Mouse (Mus musculus) heart, postnatal 0 days (tissue): ENCODE data around the gene Fat1. TPM values are rescaled to one million over a fixed set of nuclear protein-coding genes. Genes with fewer than 3 reads are reported as not detected.

Experiments used
- ATAC-seq: fragments of 200-750 bp; cut with Nextera tagmentation; 2 replicates; pipeline ENCODE4 v1.8.0; 2017; ENCODE audit warnings: low read depth, moderate number of reproducible peaks, moderate library complexity; ENCODE audit not compliant: insufficient read depth
- DNase-seq: peaks from one replicate; pipeline ENCODE4 v3.0.0-alpha.2; 2016; ENCODE audit warnings: low spot score
- H3K27ac ChIP-seq: fragments of 300-500 bp; sonication (generic); 2 replicates; pipeline ENCODE4 v1.5.1; 2014; ENCODE audit warnings: low read depth, mild to moderate bottlenecking
- H3K27me3 ChIP-seq: fragments of 300-500 bp; sonication (generic); 2 replicates; pipeline ENCODE4 v1.6.1; 2014; ENCODE audit warnings: low read length, mixed read lengths; ENCODE audit not compliant: control insufficient read depth, insufficient read depth
- H3K36me3 ChIP-seq: fragments of 300-500 bp; sonication (generic); replicated peaks from 2 replicates; pipeline ENCODE4 v1.6.1; 2014; ENCODE audit warnings: low read length, mixed read lengths; ENCODE audit not compliant: control insufficient read depth, insufficient read depth
- H3K4me1 ChIP-seq: fragments of 300-500 bp; sonication (generic); 2 replicates; pipeline ENCODE4 v1.6.1; 2014; ENCODE audit warnings: antibody characterized with exemption; ENCODE audit not compliant: control insufficient read depth, insufficient read depth
- H3K4me2 ChIP-seq: fragments of 300-500 bp; sonication (generic); 2 replicates; pipeline ENCODE4 v1.6.1; 2014; ENCODE audit warnings: low read depth, mild to moderate bottlenecking, low read length, moderate library complexity
- H3K4me3 ChIP-seq: fragments of 300-500 bp; sonication (generic); 2 replicates; pipeline ENCODE4 v1.5.1; 2014; ENCODE audit warnings: low read depth, low read length
- H3K9ac ChIP-seq: fragments of 300-500 bp; sonication (generic); replicated peaks from 2 replicates; pipeline ENCODE4 v1.6.1; 2014; ENCODE audit warnings: low read depth, low read length, mixed read lengths
- H3K9me3 ChIP-seq: fragments of 300-500 bp; sonication (generic); replicated peaks from 2 replicates; pipeline ENCODE4 v1.6.1; 2016; ENCODE audit warnings: low read length; ENCODE audit not compliant: control insufficient read depth
- CTCF ChIP-seq: IDR thresholded peaks from 2 replicates; pipeline ENCODE4 v1.5.1; 2016; ENCODE audit warnings: antibody characterized with exemption, control low read depth, low read depth
- EP300 ChIP-seq: IDR thresholded peaks from 2 replicates; pipeline ENCODE4 v1.6.1; 2016; ENCODE audit warnings: antibody characterized with exemption, low read depth
- WGBS: fragments of 180-500 bp; shearing (Covaris S2); extraction: QIAGEN DNeasy Blood & Tissue Kit; methylation state at CpG from one replicate; pipeline ENCODE4 v1.1.7; 2014; 5-methylcytosine and 5-hydroxymethylcytosine counted together
- polyA plus RNA-seq: library from polyadenylated mRNA; unstranded; fragments of >200 nt; fragmentation: Nextera tagmentation; extraction: Ambion mirVana; gene quantifications from 2 replicates; pipeline ENCODE4 v1.2.1, GENCODE M21; 2015
- total RNA-seq: library from RNA; depleted of rRNA; stranded (reverse); fragments of >200 nt; gene quantifications from 2 replicates; pipeline ENCODE4 v1.2.3, GENCODE M21; 2014; ENCODE audit warnings: low replicate concordance; rRNA removed

The Fat1 gene
- total and polyA plus RNA-seq, 2 experiments from 2014 or later, result 5.1 to 42.8 TPM

GRCm38 (mm10) chr8:45070949-45071348, 135.7 kb downstream of the Fat1 start:
- no peak for ATAC-seq
- no peak overlapping the region for H3K9ac ChIP-seq
- H3K4me3 ChIP-seq, result no peak overlapping the region
- no peaks in the 10 kb centered on the region for H3K9me3 ChIP-seq
- DNase-seq, result no peak
- H3K4me2 ChIP-seq, result no peak overlapping the region
- H3K36me3 ChIP-seq, result no peaks in the 10 kb centered on the region
- no peak overlapping the region for H3K27ac ChIP-seq
- H3K4me1 ChIP-seq, result no peaks in the 10 kb centered on the region
- peaks cover 9% of the 10 kb centered on the region; the same call in 1 of the 2 replicates for H3K27me3 ChIP-seq
- 76% methylated on average over 8 of the region's 8 CpGs for WGBS
- no peak for TF ChIP-seq CTCF

GRCm38 (mm10) chr8:45080850-45081249, 145.6 kb downstream of the Fat1 start:
- H3K4me3 ChIP-seq, result no peak overlapping the region
- no peak for TF ChIP-seq CTCF
- TF ChIP-seq EP300, result no peak
- ATAC-seq (no peak), DNase-seq (no peak)
- WGBS, result 69% methylated on average over 3 of the region's 3 CpGs
- no peak overlapping the region for H3K4me2 ChIP-seq
- H3K9me3 ChIP-seq, result no peaks in the 10 kb centered on the region
- no peaks in the 10 kb centered on the region for H3K27me3 ChIP-seq
- no peak overlapping the region for H3K27ac ChIP-seq
- no peak overlapping the region for H3K9ac ChIP-seq
- H3K36me3 ChIP-seq, result no peaks in the 10 kb centered on the region
- no peaks in the 10 kb centered on the region for H3K4me1 ChIP-seq

GRCm38 (mm10) chr8:45093599-45093998, 158.4 kb downstream of the Fat1 start:
- ATAC-seq, result no peak

More at GRCm38 (mm10) chr8:45093599-45093998, 158.4 kb downstream of the Fat1 start:
- DNase-seq, result no peak
- H3K27me3 ChIP-seq, result no peaks in the 10 kb centered on the region
- H3K36me3 ChIP-seq, result no peaks in the 10 kb centered on the region
- no peak overlapping the region for H3K4me3 ChIP-seq
- H3K9ac ChIP-seq, result no peak overlapping the region
- no peak overlapping the region for H3K4me2 ChIP-seq
- H3K4me1 ChIP-seq, result no peaks in the 10 kb centered on the region
- H3K9me3 ChIP-seq, result no peaks in the 10 kb centered on the region
- 72% methylated on average over 3 of the region's 3 CpGs for WGBS
- TF ChIP-seq EP300 (no peak), CTCF (no peak)
- H3K27ac ChIP-seq, result no peak overlapping the region

Other genes with a start within 250 kb of the Fat1 start
- gene Mtnr1a, start 133.7 kb downstream of the Fat1 start, total RNA-seq, result not detected in 2 replicates
- gene Mtnr1a, start 133.7 kb downstream of the Fat1 start, polyA plus RNA-seq, result not detected in 2 replicates